Mouse (Mus musculus): Measurements from ENCODE around the gene Tfeb. TPM values are rescaled to one million over a fixed set of nuclear protein-coding genes. Genes with fewer than 3 reads are reported as not detected.

The Tfeb gene
- polyA plus RNA-seq (2014; fragmentation: Illumina TruSeq; extraction: RNeasy Lipid Tissue Mini Kit (QIAGEN cat#74804); ENCODE audit: low read depth, low replicate concordance), result 29.8 TPM

GRCm38 (mm10) chr17:47736856-47737255 is at the start of gene Tfeb:
Gene Tfeb (plus strand): TSS chr17:47737030.

GRCm38 (mm10) chr17:47688344-47688607 is 48.6 kb upstream of the Tfeb start, which contains the start of gene Tomm6:
Gene Tomm6 (minus strand): TSS chr17:47688386.

GRCm38 (mm10) chr17:47688608-47689575 is 47.9 kb upstream of the Tfeb start, which contains the start of gene Frs3:
Gene Frs3 (plus strand): TSS chr17:47689030.

GRCm38 (mm10) chr17:47694442-47694502 is 42.6 kb upstream of the Tfeb start, which contains the start of gene Gm21981:
Gene Gm21981 (minus strand): TSS chr17:47694455.

GRCm38 (mm10) chr17:47694503-47695336 is 42.1 kb upstream of the Tfeb start, which contains the start of gene Prickle4:
Gene Prickle4 (minus strand): TSS chr17:47694736.

GRCm38 (mm10) chr17:47726566-47726965 is 10.3 kb upstream of the Tfeb start, which contains the start of gene Pgc:
Gene Pgc (plus strand): TSS chr17:47726842.

GRCm38 (mm10) chr17:47834482-47834767 is 97.6 kb downstream of the Tfeb start, which contains the start of gene Mdfi:
Gene Mdfi (minus strand): TSS chr17:47834691.

Other genes starting within 250 kb of the Tfeb start
- 13.7 TPM for gene Taf8, start 234.7 kb upstream of the Tfeb start, polyA plus RNA-seq (2014; fragmentation: Illumina TruSeq; extraction: RNeasy Lipid Tissue Mini Kit (QIAGEN cat#74804); ENCODE audit: low read depth, low replicate concordance)
- gene Ccnd3, start 232.0 kb upstream of the Tfeb start, polyA plus RNA-seq (2014; fragmentation: Illumina TruSeq; extraction: RNeasy Lipid Tissue Mini Kit (QIAGEN cat#74804); ENCODE audit: low read depth, low replicate concordance), result 62.7 TPM
- 16.3 TPM for gene Bysl, start 125.5 kb upstream of the Tfeb start, polyA plus RNA-seq (2014; fragmentation: Illumina TruSeq; extraction: RNeasy Lipid Tissue Mini Kit (QIAGEN cat#74804); ENCODE audit: low read depth, low replicate concordance)
- gene Med20, start 125.4 kb upstream of the Tfeb start, polyA plus RNA-seq (2014; fragmentation: Illumina TruSeq; extraction: RNeasy Lipid Tissue Mini Kit (QIAGEN cat#74804); ENCODE audit: low read depth, low replicate concordance), result 19.7 TPM
- 2.2 TPM for gene Gm20517, start 125.4 kb upstream of the Tfeb start, polyA plus RNA-seq (2014; fragmentation: Illumina TruSeq; extraction: RNeasy Lipid Tissue Mini Kit (QIAGEN cat#74804); ENCODE audit: low read depth, low replicate concordance)
- gene Usp49, start 106.3 kb upstream of the Tfeb start, polyA plus RNA-seq (2014; fragmentation: Illumina TruSeq; extraction: RNeasy Lipid Tissue Mini Kit (QIAGEN cat#74804); ENCODE audit: low read depth, low replicate concordance), result 2.6 TPM
- 89.7 TPM for gene Tomm6, start 48.6 kb upstream of the Tfeb start, polyA plus RNA-seq (2014; fragmentation: Illumina TruSeq; extraction: RNeasy Lipid Tissue Mini Kit (QIAGEN cat#74804); ENCODE audit: low read depth, low replicate concordance)
- gene Frs3, start 48.0 kb upstream of the Tfeb start, polyA plus RNA-seq (2014; fragmentation: Illumina TruSeq; extraction: RNeasy Lipid Tissue Mini Kit (QIAGEN cat#74804); ENCODE audit: low read depth, low replicate concordance), result 6.2 TPM
- gene Gm21981, start 42.6 kb upstream of the Tfeb start, polyA plus RNA-seq (2014; fragmentation: Illumina TruSeq; extraction: RNeasy Lipid Tissue Mini Kit (QIAGEN cat#74804); ENCODE audit: low read depth, low replicate concordance), result 0.63 TPM
- gene Prickle4, start 42.3 kb upstream of the Tfeb start, polyA plus RNA-seq (2014; fragmentation: Illumina TruSeq; extraction: RNeasy Lipid Tissue Mini Kit (QIAGEN cat#74804); ENCODE audit: low read depth, low replicate concordance), result 2.8 TPM
- gene Pgc, start 10.2 kb upstream of the Tfeb start, polyA plus RNA-seq (2014; fragmentation: Illumina TruSeq; extraction: RNeasy Lipid Tissue Mini Kit (QIAGEN cat#74804); ENCODE audit: low read depth, low replicate concordance), result not detected
- 4.4 TPM for gene Mdfi, start 97.7 kb downstream of the Tfeb start, polyA plus RNA-seq (2014; fragmentation: Illumina TruSeq; extraction: RNeasy Lipid Tissue Mini Kit (QIAGEN cat#74804); ENCODE audit: low read depth, low replicate concordance)
- 8.5 TPM for gene Foxp4, start 187.6 kb downstream of the Tfeb start, polyA plus RNA-seq (2014; fragmentation: Illumina TruSeq; extraction: RNeasy Lipid Tissue Mini Kit (QIAGEN cat#74804); ENCODE audit: low read depth, low replicate concordance)

All from heart, adult 10 weeks (tissue).